Mouse (Mus musculus) cerebellum, adult 2 months (tissue): ENCODE measurements at regions not wholly inside any gene's neighbourhood (a gene's known extent, or its start where the extent isn't known, plus 50 kb on each side); places are given as distances from the start of the nearest gene placed in this dataset.

ENCODE experiments used
- DNase-seq, 2 experiments: peaks; one replicate each; pipeline ENCODE4 v3.0.0; 2021
- H3K27ac ChIP-seq: fragments of 200-500 bp; 2 replicates; pipeline ENCODE4 v1.5.1; 2012; ENCODE audit warnings: low read length, control low read depth, inconsistent platforms; ENCODE audit not compliant: insufficient read depth
- H3K27me3 ChIP-seq: fragments of 200-500 bp; 2 replicates; pipeline ENCODE4 v1.6.1; 2012; ENCODE audit warnings: inconsistent platforms, mild to moderate bottlenecking, low read length, moderate library complexity; ENCODE audit not compliant: control insufficient read depth, insufficient read depth
- H3K4me1 ChIP-seq: fragments of 200-500 bp; 2 replicates; pipeline ENCODE4 v1.6.1; 2011; ENCODE audit warnings: low read length; ENCODE audit not compliant: control insufficient read depth, insufficient read depth
- H3K4me3 ChIP-seq: fragments of 200-500 bp; replicated peaks from 2 replicates; pipeline ENCODE3; 2011; ENCODE audit warnings: mild to moderate bottlenecking, low read depth, low read length, control low read depth; ENCODE audit not compliant: insufficient read depth
- CTCF ChIP-seq: fragments of 200-500 bp; IDR thresholded peaks from 2 replicates; pipeline ENCODE4 v1.5.1; 2011; ENCODE audit warnings: low read depth, mild to moderate bottlenecking, control low read depth, low read length, moderate library complexity, borderline replicate concordance; ENCODE audit not compliant: insufficient read depth
- POLR2A ChIP-seq: fragments of 200-500 bp; IDR thresholded peaks from 2 replicates; pipeline ENCODE4 v1.6.1; 2011; ENCODE audit warnings: low read length, control low read depth, borderline replicate concordance; ENCODE audit not compliant: insufficient read depth
- WGBS: fragments of 180-500 bp; shearing (Covaris S2); methylation state at CpG from one replicate; pipeline ENCODE4 v1.1.7; 2018; 5-methylcytosine and 5-hydroxymethylcytosine counted together

DNA sequence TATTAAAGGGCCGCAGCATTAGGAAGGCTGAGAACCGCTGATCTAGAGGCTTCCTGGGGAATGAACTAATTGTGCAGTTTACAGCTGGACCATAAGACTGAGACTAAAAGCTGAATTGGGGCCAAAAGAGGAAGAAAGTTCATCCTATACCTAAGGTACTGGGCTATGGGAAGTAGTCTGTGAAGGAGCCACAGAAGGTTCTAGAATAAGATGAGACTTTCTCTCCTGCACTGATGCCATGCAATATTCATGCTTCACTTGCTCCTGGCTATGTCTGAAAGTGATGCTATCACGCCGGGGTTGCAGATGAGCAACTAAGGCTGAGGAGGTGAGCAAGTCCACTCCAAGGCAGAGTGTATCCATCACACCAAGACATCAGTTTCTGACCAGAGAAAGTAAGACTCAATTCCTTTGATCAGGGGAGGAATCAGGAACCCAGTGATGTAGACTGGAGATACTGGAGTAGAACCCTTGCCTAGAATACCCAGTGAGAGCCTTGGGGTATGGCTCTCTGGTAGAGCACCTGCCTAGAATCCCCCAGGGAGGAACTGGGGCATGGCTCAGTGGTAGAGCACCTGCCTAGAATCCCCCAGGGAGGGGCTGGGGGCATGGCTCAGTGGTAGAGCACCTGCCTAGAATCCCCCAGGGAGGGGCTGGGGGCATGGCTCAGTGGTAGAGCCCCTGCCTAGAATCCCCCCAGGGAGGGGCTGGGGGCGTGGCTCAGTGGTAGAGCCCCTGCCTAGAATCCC is 51.9 kb upstream of the Myl10 start:
- Histone ChIP-seq H3K27ac (no peak overlapping the region), H3K4me1 (no peaks in the 10 kb centered on the region), H3K27me3 (no peaks in the 10 kb centered on the region; the same call in 1 of the 2 replicates), H3K4me3 (no peak overlapping the region)
- WGBS = 72% methylated on average over 5 of the region's 5 CpGs
- TF ChIP-seq POLR2A (no peak), CTCF (no peak)
- DNase-seq = no peak

DNA sequence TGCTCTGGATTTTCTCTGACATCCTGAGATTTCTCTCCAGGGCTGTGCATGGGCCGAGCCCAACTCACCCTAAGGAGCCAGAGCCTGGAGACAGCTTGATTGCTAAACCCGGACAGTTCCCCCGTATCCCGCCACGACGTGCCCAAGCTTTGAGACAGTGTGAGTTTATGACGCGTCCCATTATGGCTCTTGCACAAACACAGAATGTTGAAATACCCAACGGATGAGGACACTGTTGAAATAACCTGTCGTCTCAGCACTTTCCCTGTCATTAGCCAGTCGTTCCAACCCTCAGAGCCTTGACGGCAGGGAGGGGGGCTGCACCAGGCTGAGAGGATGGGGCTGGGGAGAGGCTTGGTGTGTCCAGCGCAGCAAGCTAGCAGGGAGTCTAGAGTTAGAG is 50.7 kb upstream of the Myl10 start:
- H3K4me1 ChIP-seq = no peaks in the 10 kb centered on the region
- TF ChIP-seq CTCF = no peak
- no peak for TF ChIP-seq POLR2A
- no peak overlapping the region for H3K4me3 ChIP-seq
- no peak for DNase-seq
- no peaks in the 10 kb centered on the region; the same call in 1 of the 2 replicates for H3K27me3 ChIP-seq
- 85% methylated on average over 13 of the region's 13 CpGs for WGBS
- H3K27ac ChIP-seq = no peak overlapping the region
